25 mouse cellular contexts compared by ENCODE assay signal in the genomic region with DNA sequence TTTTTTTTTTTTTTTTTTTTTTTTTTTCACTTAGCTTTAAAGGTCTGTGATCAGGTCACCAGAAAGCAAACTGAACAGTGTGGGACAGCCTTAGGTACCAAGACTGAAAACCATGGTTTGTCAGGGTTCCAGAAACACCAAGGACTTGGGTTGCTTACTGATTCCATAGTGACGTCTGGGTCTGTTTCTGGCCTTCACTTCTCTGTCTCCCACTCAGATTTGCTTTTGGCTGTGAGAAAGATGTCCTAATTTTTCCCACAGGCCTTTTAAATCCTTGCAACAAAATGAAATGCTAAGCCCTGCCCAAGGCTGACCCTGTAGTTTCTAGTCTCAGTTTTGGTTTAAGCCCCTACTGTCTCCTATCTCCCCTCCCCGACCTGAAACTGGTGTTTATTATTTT.
"Had no signal": no experiment of that assay in that cellular context is flagged by ENCODE, and none has a peak within 500 bp of the region (broad histone marks: within the 10 kb centered on the region; RNA-seq: fewer than 3 reads in every experiment).

No protein-coding gene starts in this region.

- H3K9me3 ChIP-seq: heart, embryonic 10.5 days; heart, embryonic 12.5 days; hindbrain, embryonic 13.5 days; hindbrain, embryonic 15.5 days; kidney, embryonic 15.5 days; limb, embryonic 13.5 days; limb, embryonic 15.5 days; liver, embryonic 12.5 days had no signal

- H3K9ac ChIP-seq: heart, embryonic 12.5 days; hindbrain, embryonic 13.5 days; hindbrain, embryonic 15.5 days; kidney, embryonic 15.5 days; limb, embryonic 13.5 days; limb, embryonic 15.5 days; liver, embryonic 12.5 days; liver, embryonic 14.5 days had no signal

- DNase-seq: gastrocnemius, postnatal 14 days; gastrocnemius, postnatal 36 days; heart, adult 18-20 months; heart, postnatal 10 days; heart, postnatal 36 days; kidney, adult 11 months; kidney, adult 2 months; kidney, adult 9 months; kidney, postnatal 14 days; kidney, postnatal 36 days; layer of hippocampus, adult 9-11 months; layer of hippocampus, postnatal 36 days; left cerebral cortex, postnatal 4 days had no signal

- H3K27me3 ChIP-seq: heart, embryonic 12.5 days; hindbrain, embryonic 13.5 days; hindbrain, embryonic 15.5 days; kidney, embryonic 15.5 days; limb, embryonic 13.5 days; limb, embryonic 15.5 days; liver, embryonic 12.5 days had no signal

- H3K4me2 ChIP-seq: heart, embryonic 12.5 days; hindbrain, embryonic 13.5 days; hindbrain, embryonic 15.5 days; kidney, embryonic 15.5 days; limb, embryonic 13.5 days; limb, embryonic 15.5 days; liver, embryonic 12.5 days had no signal

- H3K27ac ChIP-seq: heart, embryonic 10.5 days; hindbrain, embryonic 13.5 days; hindbrain, embryonic 15.5 days; hindbrain, postnatal 0 days; kidney, embryonic 15.5 days; kidney, postnatal 0 days; limb, embryonic 13.5 days; limb, embryonic 15.5 days; liver, embryonic 12.5 days; liver, embryonic 14.5 days had no signal

- H3K36me3 ChIP-seq: heart, embryonic 10.5 days; hindbrain, embryonic 13.5 days; hindbrain, embryonic 15.5 days; limb, embryonic 15.5 days; liver, embryonic 12.5 days had no signal

- H3K4me1 ChIP-seq: heart, embryonic 10.5 days; heart, embryonic 12.5 days; kidney, embryonic 15.5 days; limb, embryonic 15.5 days; liver, embryonic 12.5 days had no signal

- ATAC-seq: hindbrain, postnatal 0 days; intestine, embryonic 16.5 days; liver, embryonic 12.5 days had no signal

- H3K4me3 ChIP-seq: heart, embryonic 10.5 days; heart, embryonic 12.5 days; hindbrain, embryonic 13.5 days; hindbrain, embryonic 15.5 days; kidney, embryonic 15.5 days; limb, embryonic 13.5 days; limb, embryonic 15.5 days; liver, embryonic 12.5 days had no signal
